Mouse (Mus musculus): ENCODE results near the gene Clock. TPM values are rescaled to one million over a fixed set of nuclear protein-coding genes. Genes with fewer than 3 reads are reported as not detected.

Gene Clock
- polyA plus RNA-seq (2017; shearing (Covaris generic)) = 23.6 TPM

DNA sequence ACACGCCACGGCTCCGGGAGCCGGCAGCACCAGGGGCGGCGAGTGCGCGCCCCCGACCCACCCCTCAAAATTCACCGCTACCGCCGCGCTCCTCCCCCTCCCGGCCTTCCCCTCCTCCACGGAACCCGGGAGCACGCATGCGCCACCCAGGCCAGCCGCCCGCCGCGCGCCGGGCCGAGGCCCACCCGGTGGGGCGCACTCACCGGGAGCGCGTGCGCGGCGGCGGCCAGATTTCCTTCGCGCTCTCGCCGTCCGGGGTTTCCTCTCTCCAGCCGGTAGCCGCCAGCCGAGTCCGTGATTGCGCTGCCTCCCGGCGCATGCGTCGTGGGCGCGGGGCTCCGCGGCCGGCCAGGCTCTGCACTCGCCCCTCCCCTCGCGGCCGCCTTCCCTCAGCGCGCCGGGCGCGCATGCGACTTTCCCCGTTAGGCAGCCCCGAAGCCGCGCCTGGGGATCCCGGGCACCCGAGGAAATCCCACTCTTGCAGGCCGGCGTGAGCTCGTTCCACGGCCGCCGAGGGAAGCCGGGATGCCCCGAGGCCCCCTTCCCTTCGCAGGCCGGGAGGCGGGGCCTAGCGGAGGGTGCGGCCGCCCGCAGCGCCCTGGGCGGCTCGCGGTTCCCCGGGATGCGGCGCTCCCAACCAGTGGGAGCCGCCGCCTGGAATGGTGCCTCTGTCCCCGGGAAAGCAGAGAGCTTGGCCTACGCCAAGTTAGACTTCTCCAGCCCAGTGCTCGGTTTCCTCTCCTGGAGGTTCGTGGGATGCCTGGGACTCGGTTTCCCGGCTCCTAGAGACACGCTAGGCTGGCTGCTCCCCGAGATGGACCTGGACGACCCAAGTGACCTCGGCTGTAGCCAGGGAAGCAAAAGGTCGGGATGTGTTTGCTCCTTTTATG lies at the start of gene Clock:
TSS of gene Clock (minus strand) at position 341 of the 890 bp plus-strand sequence.

DNA sequence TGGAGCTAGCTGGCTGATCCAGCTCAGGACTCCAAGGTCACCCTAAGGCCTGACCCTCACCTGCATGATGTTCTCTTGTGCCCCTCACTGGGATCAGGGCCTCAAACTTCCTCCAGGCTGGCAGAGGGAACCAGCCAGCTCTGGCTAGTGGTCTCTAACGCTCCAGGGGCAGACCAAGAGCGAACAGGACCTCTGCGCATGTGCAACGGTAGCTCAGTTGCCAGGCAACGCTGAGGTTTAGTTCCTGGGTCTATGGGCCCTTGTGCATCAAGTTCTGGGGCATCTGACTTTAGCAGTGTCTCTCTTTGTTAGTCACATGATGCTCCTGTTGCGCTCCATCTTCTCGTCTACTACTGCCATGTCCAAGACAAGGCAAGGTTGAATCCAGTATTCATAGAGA lies 26.4 kb upstream of the Clock start, which contains the start of gene Pdcl2:
TSS of gene Pdcl2 (minus strand) at position 204 of the 400 bp plus-strand sequence.

DNA sequence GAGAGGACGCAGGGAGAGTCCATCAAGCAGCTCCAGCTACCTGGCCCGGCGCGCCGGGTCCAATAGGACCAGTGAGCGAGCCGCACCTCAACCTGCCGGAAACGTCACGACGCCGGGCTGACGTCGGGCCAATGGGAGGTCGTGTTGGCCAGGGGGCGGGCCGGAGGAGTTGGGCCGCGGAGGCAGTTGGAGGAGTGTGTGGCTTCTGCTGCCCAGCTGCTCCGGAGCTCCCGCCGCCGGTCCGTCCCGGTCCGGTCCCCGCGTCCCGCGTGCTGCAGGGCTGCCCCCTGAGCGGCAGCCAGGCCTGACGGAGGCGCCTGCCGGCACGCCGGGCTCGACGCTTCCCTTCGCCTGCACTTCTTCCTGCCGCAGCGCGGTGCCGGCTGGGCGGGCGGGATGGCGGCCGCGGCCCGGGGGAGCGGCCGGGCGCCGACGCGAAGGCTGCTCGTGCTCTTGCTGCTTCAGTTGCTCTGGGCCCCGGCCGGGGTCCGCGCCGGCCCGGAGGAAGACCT lies 120.8 kb downstream of the Clock start, which contains the start of gene Tmem165:
TSS of gene Tmem165 (plus strand) at position 131 of the 512 bp plus-strand sequence.

Other genes starting within 250 kb of the Clock start
- gene Srd5a3, start 164.5 kb downstream of the Clock start, polyA plus RNA-seq (2017; shearing (Covaris generic)) = 25.1 TPM
- gene Tmem165, start 120.9 kb downstream of the Clock start, polyA plus RNA-seq (2017; shearing (Covaris generic)) = 48.0 TPM
- gene Pdcl2, start 26.4 kb upstream of the Clock start, polyA plus RNA-seq (2017; shearing (Covaris generic)) = not detected
- not detected for gene Nmu, start 59.0 kb upstream of the Clock start, polyA plus RNA-seq (2017; shearing (Covaris generic))
- not detected for gene Gm7271, start 179.2 kb upstream of the Clock start, polyA plus RNA-seq (2017; shearing (Covaris generic))
- 29.7 TPM for gene Exoc1, start 224.5 kb upstream of the Clock start, polyA plus RNA-seq (2017; shearing (Covaris generic))